Mouse (Mus musculus) gastrocnemius, postnatal 25 days (tissue): Measurements from ENCODE around the gene Slc6a16. TPM values are rescaled to one million over a fixed set of nuclear protein-coding genes. Genes with fewer than 3 reads are reported as not detected.

Source experiments
- DNase-seq: peaks from one replicate; pipeline ENCODE4 v3.0.0; 2022
- total RNA-seq, 2 experiments: library from RNA; stranded (reverse); gene quantifications; 1 replicate in 1 of 2; 2 replicates in 1 of 2; pipeline ENCODE4 v1.2.3; 2021

Slc6a16 gene
- total RNA-seq, 2 experiments from 2014 or later = not detected

GRCm38 (mm10) chr7:45312686-45313453, 72.0 kb downstream of the Slc6a16 start:
- no peak for DNase-seq

GRCm38 (mm10) chr7:45313495-45313894, 72.6 kb downstream of the Slc6a16 start:
- no peak for DNase-seq

- DNase-seq = no peak
Measured at GRCm38 (mm10) chr7:45315182-45315701, 74.4 kb downstream of the Slc6a16 start.

DNA sequence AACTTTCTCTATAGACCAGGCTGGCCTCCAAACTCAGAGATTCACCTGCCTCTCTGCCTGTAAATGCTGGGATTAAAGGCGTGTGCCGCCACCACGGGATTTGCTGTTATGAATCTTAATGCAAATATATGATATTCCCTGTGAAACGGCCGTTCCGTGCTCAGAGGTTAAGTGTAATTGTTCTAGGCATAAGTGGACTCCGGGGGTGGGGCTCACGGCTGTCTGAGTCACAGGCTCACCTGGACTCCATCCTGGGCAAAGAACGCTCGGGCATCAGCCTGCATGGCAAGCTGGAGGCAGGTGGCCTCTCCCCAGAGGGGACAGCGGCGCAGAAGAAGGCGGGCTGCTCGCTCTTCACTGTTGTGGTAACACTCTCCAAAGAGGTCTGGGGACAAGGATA, 75.7 kb downstream of the Slc6a16 start:
- no peak for DNase-seq

- no peak for DNase-seq
Measured at GRCm38 (mm10) chr7:45322245-45322644, 81.4 kb downstream of the Slc6a16 start.

Other genes starting within 250 kb of the Slc6a16 start
- gene Irf3, start 243.4 kb upstream of the Slc6a16 start, total RNA-seq = 10 to 100 TPM; 16.1 to 20.9 TPM
- gene Bcl2l12, start 242.4 kb upstream of the Slc6a16 start, total RNA-seq = 1 to 10 TPM; 7.4 to 9.6 TPM
- 10 to 100 TPM; 35.8 to 38.1 TPM for gene Scaf1, start 224.7 kb upstream of the Slc6a16 start, total RNA-seq
- gene Rras, start 223.1 kb upstream of the Slc6a16 start, total RNA-seq = 10 to 100 TPM; 22.5 to 30.6 TPM
- gene Prr12, start 188.2 kb upstream of the Slc6a16 start, total RNA-seq = 10 to 100 TPM; 14.1 to 16.1 TPM
- 10 to 100 TPM; 30.8 to 31.6 TPM for gene Nosip, start 178.7 kb upstream of the Slc6a16 start, total RNA-seq
- 1 to 10 TPM; 6.9 to 9.1 TPM for gene Prrg2, start 178.4 kb upstream of the Slc6a16 start, total RNA-seq
- gene Rcn3, start 148.9 kb upstream of the Slc6a16 start, total RNA-seq = 10 to 100 TPM; 24.0 to 32.8 TPM
- gene Fcgrt, start 137.2 kb upstream of the Slc6a16 start, total RNA-seq = 10 to 100 TPM; 40.3 to 54.5 TPM
- gene Rps11, start 116.6 kb upstream of the Slc6a16 start, total RNA-seq = 100 to 1,000 TPM; 413 to 448 TPM
- gene Rpl13a, start 112.3 kb upstream of the Slc6a16 start, total RNA-seq = 100 to 1,000 TPM; 520 to 561 TPM
- not detected for gene Gm45713, start 104.9 kb upstream of the Slc6a16 start, total RNA-seq
- gene Flt3l, start 104.7 kb upstream of the Slc6a16 start, total RNA-seq = 1 to 10 TPM; 4.2 TPM
- gene Pih1d1, start 86.8 kb upstream of the Slc6a16 start, total RNA-seq = 10 to 100 TPM; 32.0 to 38.1 TPM
- gene Aldh16a1, start 86.5 kb upstream of the Slc6a16 start, total RNA-seq = 10 to 100 TPM; 15.6 to 15.9 TPM
- gene Slc17a7, start 77.1 kb upstream of the Slc6a16 start, total RNA-seq = 1 to 10 TPM; 1.1 to 2.5 TPM
- not detected for gene Gfy, start 61.5 kb upstream of the Slc6a16 start, total RNA-seq
- gene Pth2, start 60.1 kb upstream of the Slc6a16 start, total RNA-seq = not detected
- gene Ccdc155, start 36.2 kb upstream of the Slc6a16 start, total RNA-seq = under 1 TPM; 0.19 to 0.23 TPM
- gene Dkkl1, start 28.9 kb upstream of the Slc6a16 start, total RNA-seq = not detected
- gene Tead2, start 25.3 kb upstream of the Slc6a16 start, total RNA-seq = 1 to 10 TPM; 2.5 to 2.8 TPM
- 1 to 10 TPM; 1.3 to 2.0 TPM for gene Cd37, start 2.0 kb upstream of the Slc6a16 start, total RNA-seq
- not detected for gene Slc6a21, start 36.4 kb downstream of the Slc6a16 start, total RNA-seq
- gene Trpm4, start 92.7 kb downstream of the Slc6a16 start, total RNA-seq = 10 to 100 TPM; 17.0 to 18.3 TPM
- gene Hrc, start 94.2 kb downstream of the Slc6a16 start, total RNA-seq = 100 to 1,000 TPM; 812 to 910 TPM
- under 1 TPM; 0.18 to 0.38 TPM for gene Ppfia3, start 125.9 kb downstream of the Slc6a16 start, total RNA-seq
- gene Lin7b, start 129.5 kb downstream of the Slc6a16 start, total RNA-seq = under 1 TPM in 1 of 2 experiments, not detected in 1; 0.67 TPM
- 10 to 100 TPM; 76.1 to 78.0 TPM for gene Snrnp70, start 154.7 kb downstream of the Slc6a16 start, total RNA-seq
- 100 to 1,000 TPM in 1 of 2 experiments, 10 to 100 TPM in 1; 73.7 to 107 TPM for gene Kcna7, start 164.6 kb downstream of the Slc6a16 start, total RNA-seq
- gene Ntf5, start 172.6 kb downstream of the Slc6a16 start, total RNA-seq = 1 to 10 TPM; 3.9 to 6.6 TPM
- gene Lhb, start 179.7 kb downstream of the Slc6a16 start, total RNA-seq = 1 to 10 TPM in 1 of 2 experiments, not detected in 1; 1.6 TPM
- 100 to 1,000 TPM; 243 to 327 TPM for gene Gys1, start 193.8 kb downstream of the Slc6a16 start, total RNA-seq
- gene Ruvbl2, start 197.0 kb downstream of the Slc6a16 start, total RNA-seq = 10 to 100 TPM; 23.3 to 23.8 TPM
- gene Ftl1, start 218.8 kb downstream of the Slc6a16 start, total RNA-seq = 100 to 1,000 TPM; 125 to 149 TPM
- gene Bax, start 225.8 kb downstream of the Slc6a16 start, total RNA-seq = 10 to 100 TPM; 15.6 to 16.9 TPM
- gene Tulp2, start 240.8 kb downstream of the Slc6a16 start, total RNA-seq = not detected
- gene Gm45808, start 245.7 kb downstream of the Slc6a16 start, total RNA-seq = 1 to 10 TPM; 4.3 to 10.0 TPM
- gene Dhdh, start 247.7 kb downstream of the Slc6a16 start, total RNA-seq = 10 to 100 TPM; 12.3 to 12.6 TPM